Mouse (Mus musculus) stomach, embryonic 15.5 days (tissue): ENCODE results near the gene Vps45. TPM values are rescaled to one million over a fixed set of nuclear protein-coding genes. Genes with fewer than 3 reads are reported as not detected.

Experiments used
- ATAC-seq: fragments of 200-750 bp; cut with Nextera tagmentation; 2 replicates; pipeline ENCODE4 v1.8.0; 2017; ENCODE audit warnings: low read depth, moderate number of reproducible peaks, moderate TSS enrichment; ENCODE audit not compliant: insufficient read depth, low FRiP score
- H3K27ac ChIP-seq: fragments of 300-500 bp; sonication (generic); 2 replicates; pipeline ENCODE4 v1.5.1; 2015; ENCODE audit warnings: mild to moderate bottlenecking, inconsistent platforms
- H3K27me3 ChIP-seq: fragments of 300-500 bp; sonication (generic); replicated peaks from 2 replicates; pipeline ENCODE4 v1.6.1; 2015; ENCODE audit warnings: inconsistent platforms
- H3K36me3 ChIP-seq: fragments of 300-500 bp; sonication (generic); 2 replicates; pipeline ENCODE4 v1.6.1; 2015; ENCODE audit warnings: inconsistent platforms
- H3K4me1 ChIP-seq: fragments of 300-500 bp; sonication (generic); 2 replicates; pipeline ENCODE4 v1.6.1; 2015; ENCODE audit warnings: inconsistent platforms
- H3K4me2 ChIP-seq: fragments of 300-500 bp; sonication (generic); 2 replicates; pipeline ENCODE4 v1.6.1; 2015; ENCODE audit warnings: mild to moderate bottlenecking, inconsistent platforms
- H3K4me3 ChIP-seq: fragments of 300-500 bp; sonication (generic); replicated peaks from 2 replicates; pipeline ENCODE4 v1.5.1; 2015; ENCODE audit warnings: inconsistent platforms
- H3K9ac ChIP-seq: fragments of 300-500 bp; sonication (generic); 2 replicates; pipeline ENCODE4 v1.6.1; 2015; ENCODE audit warnings: inconsistent platforms
- H3K9me3 ChIP-seq: fragments of 300-500 bp; sonication (generic); 2 replicates; pipeline ENCODE4 v1.6.1; 2016; ENCODE audit warnings: inconsistent platforms
- WGBS: fragments of 180-500 bp; shearing (Covaris S2); methylation state at CpG from one replicate; pipeline ENCODE4 v1.1.7; 2015; 5-methylcytosine and 5-hydroxymethylcytosine counted together
- polyA plus RNA-seq: library from polyadenylated mRNA; unstranded; fragments of >200 nt; fragmentation: Nextera tagmentation; extraction: Ambion mirVana; gene quantifications from 2 replicates; pipeline ENCODE4 v1.2.1, GENCODE M21; 2015

Vps45 gene
- polyA plus RNA-seq, 1 experiment from 2014 or later, result 33.9 TPM

DNA sequence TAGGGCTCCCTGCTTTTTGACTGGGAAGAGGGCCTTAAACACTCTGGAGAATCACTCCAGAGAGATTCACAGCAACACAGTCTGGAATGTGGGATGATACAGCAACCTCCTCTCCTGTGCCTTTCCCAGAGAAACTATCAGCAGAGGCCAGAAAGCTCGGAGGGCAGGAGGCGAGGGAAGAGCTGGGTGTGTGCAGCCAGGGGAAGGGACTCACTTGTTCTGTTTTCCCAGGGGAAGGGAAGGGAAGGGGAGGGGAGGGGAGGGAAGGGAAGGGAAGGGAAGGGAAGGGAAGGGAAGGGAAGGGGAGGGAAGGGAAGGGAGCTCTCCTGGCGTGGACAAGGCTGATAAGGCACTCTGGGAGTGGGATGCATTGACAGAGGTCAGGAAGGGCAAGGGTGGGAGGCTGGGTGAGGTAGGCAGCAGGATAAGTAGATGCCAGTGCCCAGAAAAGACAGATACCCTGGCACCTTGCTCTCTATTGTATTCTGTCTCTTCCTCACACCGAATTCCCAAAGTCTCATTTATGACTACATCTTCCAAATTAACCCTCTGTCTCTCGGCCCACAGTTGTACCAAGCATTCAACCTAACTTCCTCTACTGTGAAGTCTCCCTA lies 65.2 kb downstream of the Vps45 start:
- H3K27me3 ChIP-seq, result no peaks in the 10 kb centered on the region
- H3K4me1 ChIP-seq, result peaks cover 26% of the 10 kb centered on the region
- peaks cover 17% of the 10 kb centered on the region; the same call in 1 of the 2 replicates for H3K36me3 ChIP-seq
- H3K9ac ChIP-seq, result no peak overlapping the region; the same call in 1 of the 2 replicates
- peak overlapping the region; percentile 74; the same call in 1 of the 2 replicates for H3K4me3 ChIP-seq
- ATAC-seq, result no peak
- H3K27ac ChIP-seq, result peak overlapping the region; percentile 95; the same call in 1 of the 2 replicates
- peak overlapping the region; percentile 81; the same call in 1 of the 2 replicates for H3K4me2 ChIP-seq
- no peaks in the 10 kb centered on the region for H3K9me3 ChIP-seq
- WGBS, result 46% methylated on average over 5 of the region's 5 CpGs

DNA sequence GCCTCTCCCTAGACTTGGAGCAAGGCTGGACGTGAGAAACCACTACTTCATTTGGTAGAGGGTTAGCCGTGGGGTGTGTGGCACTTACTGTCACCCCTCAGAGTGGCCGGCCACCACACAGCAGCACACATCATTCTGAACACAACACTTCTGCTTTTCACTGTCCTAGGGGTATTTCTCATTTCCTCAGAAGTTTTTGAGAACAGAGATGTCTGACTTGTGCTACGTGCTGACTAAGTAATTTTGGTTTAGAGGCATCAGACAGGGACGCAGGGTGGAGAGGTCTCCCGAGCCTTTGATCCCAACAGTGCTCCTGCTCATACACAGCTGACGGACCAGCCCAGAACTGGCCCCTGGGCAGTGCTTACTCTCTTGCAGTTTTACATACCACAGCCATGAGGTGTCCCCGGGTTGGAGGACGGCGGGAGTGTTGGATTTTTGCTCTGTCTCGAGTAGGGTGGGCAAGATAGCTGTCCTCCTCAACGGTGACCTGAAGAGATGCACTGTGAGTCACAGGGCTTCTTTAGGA lies 67.8 kb downstream of the Vps45 start:
- Histone ChIP-seq H3K9ac (no peak overlapping the region), H3K27ac (no peak overlapping the region), H3K4me1 (peaks cover 34% of the 10 kb centered on the region), H3K27me3 (no peaks in the 10 kb centered on the region), H3K9me3 (no peaks in the 10 kb centered on the region), H3K4me2 (no peak overlapping the region), H3K4me3 (no peak overlapping the region), H3K36me3 (peaks cover 20% of the 10 kb centered on the region; the same call in 1 of the 2 replicates)
- 79% methylated on average over 12 of the region's 12 CpGs for WGBS
- ATAC-seq, result no peak

DNA sequence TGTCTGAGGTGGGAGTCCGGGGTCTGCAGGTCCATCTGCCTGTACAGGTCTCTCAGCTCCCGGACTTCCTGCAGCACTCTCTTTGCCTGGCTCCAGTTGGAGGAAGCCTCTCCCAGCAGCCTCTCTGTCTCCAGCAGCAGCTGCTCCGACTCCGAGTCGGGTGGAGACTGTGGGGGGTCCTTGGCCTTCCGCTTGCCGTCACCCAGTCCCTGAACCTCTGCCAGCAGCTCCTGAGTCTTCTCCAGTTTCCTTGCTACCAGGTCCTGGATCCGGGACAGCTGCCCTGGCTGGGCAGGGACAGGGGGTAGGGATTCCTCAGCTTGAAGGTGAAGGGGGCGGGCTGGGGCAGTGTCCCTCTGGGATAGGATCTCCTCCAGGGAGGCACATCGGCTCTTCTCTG lies 69.3 kb downstream of the Vps45 start:
- 44% methylated on average over 10 of the region's 10 CpGs for WGBS

DNA sequence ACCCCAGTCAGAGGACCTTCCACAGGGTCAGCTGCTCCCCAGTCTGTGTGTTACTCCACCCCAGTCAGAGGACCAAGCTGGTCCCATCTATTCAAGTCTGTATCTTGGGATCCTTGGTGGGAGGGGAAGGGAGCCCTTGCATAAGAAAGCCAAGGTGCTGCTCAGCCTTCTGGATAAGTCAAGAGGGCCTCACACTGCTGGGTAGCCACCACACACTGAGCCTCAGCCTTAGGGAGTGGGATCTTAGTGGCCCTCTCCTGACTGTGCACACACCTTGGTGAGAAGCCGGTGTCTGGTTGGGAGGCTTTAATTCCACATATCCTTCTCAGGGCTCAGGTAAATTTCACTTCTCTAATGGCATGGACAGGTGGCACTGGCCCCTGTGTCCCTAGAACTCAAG lies 70.1 kb downstream of the Vps45 start:
- Histone ChIP-seq H3K27me3 (no peaks in the 10 kb centered on the region), H3K27ac (peak overlapping the region; percentile 11; the same call in 1 of the 2 replicates), H3K4me1 (peaks cover 30% of the 10 kb centered on the region), H3K9me3 (no peaks in the 10 kb centered on the region), H3K4me2 (no peak overlapping the region), H3K4me3 (no peak overlapping the region), H3K36me3 (peaks cover 20% of the 10 kb centered on the region; the same call in 1 of the 2 replicates), H3K9ac (no peak overlapping the region)
- ATAC-seq, result no peak
- WGBS, result 81% methylated on average over 1 of the region's 1 CpGs

More for the DNA sequence above, 69.3 kb downstream of the Vps45 start:
- Histone ChIP-seq H3K27me3 (no peaks in the 10 kb centered on the region), H3K36me3 (peaks cover 20% of the 10 kb centered on the region; the same call in 1 of the 2 replicates), H3K9ac (no peak overlapping the region), H3K4me3 (no peak overlapping the region), H3K4me1 (peaks cover 35% of the 10 kb centered on the region), H3K9me3 (no peaks in the 10 kb centered on the region), H3K4me2 (no peak overlapping the region), H3K27ac (peak overlapping the region; percentile 42; the same call in 1 of the 2 replicates)
- ATAC-seq, result no peak

DNA sequence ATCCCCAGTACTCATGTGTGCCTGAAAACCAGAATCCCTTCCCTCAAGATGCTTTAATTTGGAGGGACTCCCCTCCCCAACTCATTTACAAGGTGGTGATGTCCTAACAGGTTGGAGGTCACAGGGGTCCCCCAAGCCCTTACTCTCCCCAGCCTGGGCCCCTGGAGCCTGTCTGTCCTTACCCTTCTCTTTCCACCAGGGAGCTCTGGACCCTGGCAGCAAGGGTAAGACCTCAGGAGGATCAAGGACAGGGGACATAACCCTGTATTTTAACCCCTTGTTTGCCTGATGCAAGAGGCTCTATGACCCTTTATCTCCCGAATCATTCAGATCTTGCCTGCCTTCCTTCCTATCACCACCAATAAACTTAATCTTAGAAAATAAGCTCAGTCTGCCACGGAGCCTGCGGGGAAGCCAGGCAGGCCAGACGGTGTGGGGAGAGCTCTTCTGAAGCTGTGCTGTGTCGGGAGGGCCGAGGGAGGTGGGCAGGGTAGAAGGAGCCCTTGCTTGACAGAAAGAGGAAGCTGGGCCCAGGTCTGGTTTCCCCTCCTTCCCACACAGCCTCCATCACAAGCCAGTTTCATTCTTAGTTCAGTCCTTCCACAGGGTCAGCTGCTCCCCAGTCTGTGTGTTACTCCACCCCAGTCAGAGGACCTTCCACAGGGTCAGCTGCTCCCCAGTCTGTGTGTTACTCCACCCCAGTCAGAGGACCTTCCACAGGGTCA lies 70.7 kb downstream of the Vps45 start:
- Histone ChIP-seq H3K4me1 (peaks cover 27% of the 10 kb centered on the region), H3K9ac (no peak overlapping the region), H3K27ac (peak overlapping the region; percentile 94), H3K4me3 (no peak overlapping the region), H3K9me3 (no peaks in the 10 kb centered on the region), H3K36me3 (peaks cover 20% of the 10 kb centered on the region; the same call in 1 of the 2 replicates), H3K4me2 (no peak overlapping the region), H3K27me3 (no peaks in the 10 kb centered on the region)
- WGBS, result 65% methylated on average over 6 of the region's 6 CpGs
- no peak for ATAC-seq

DNA sequence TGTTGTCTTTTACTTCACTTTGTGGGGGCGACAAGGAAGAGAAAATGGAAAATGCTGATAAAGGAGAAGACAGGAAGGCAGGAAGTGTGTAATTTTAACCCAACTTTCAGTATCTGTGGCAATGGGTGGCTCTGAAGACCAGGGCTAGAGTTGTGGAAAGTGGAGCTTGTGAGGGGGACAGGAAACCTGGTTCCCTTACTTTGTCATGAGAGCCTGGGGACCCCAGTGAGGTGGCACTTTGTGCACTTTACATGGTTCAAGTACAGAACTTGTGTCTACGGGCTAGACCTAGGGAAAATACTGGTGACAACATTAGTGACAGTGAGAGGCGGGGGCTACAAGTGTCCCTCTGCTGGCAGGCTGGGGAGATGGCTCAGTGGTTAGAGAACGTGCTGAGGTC lies 71.3 kb downstream of the Vps45 start:
- Histone ChIP-seq H3K27ac (peak overlapping the region; percentile 94), H3K4me3 (no peak overlapping the region), H3K27me3 (no peaks in the 10 kb centered on the region), H3K4me2 (no peak overlapping the region), H3K36me3 (peaks cover 20% of the 10 kb centered on the region; the same call in 1 of the 2 replicates), H3K9ac (no peak overlapping the region), H3K9me3 (no peaks in the 10 kb centered on the region), H3K4me1 (peaks cover 22% of the 10 kb centered on the region)
- 69% methylated on average over 4 of the region's 4 CpGs for WGBS
- no peak for ATAC-seq

DNA sequence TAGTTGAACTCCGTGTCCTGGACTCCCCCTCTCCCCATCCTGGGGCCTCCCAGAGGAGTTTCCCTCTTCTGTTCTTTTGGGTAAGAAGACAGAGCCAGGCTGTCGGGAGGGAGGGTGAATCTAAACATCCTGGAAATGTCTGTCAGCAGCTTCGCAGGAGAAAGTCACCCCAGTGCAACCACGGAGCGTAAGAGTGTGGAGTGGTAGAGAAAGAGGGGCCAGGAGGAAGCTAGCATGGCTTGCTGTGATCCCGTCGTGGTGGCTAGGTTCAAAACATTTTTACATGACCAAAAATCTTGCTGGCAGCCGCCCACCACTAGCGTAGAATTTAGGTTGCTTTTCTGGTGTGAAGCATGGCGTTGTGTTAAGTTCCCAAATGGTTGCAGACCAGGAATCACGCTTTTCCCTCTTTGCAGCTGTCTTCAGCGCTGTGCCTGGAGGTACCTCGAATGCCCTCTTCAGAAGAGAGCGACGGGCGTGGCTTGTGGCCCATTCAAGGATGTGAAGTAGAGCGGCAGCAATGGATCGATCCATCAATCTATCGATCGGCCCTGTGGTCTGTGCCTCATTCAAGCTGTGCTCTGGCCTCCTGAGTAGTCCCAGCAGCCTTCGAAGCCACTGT lies 72.2 kb downstream of the Vps45 start:
- Histone ChIP-seq H3K9me3 (no peaks in the 10 kb centered on the region), H3K36me3 (peaks cover 16% of the 10 kb centered on the region; the same call in 1 of the 2 replicates), H3K9ac (peak overlapping the region; percentile 5; the same call in 1 of the 2 replicates), H3K27me3 (no peaks in the 10 kb centered on the region), H3K4me3 (peak overlapping the region; percentile 22), H3K27ac (peak overlapping the region; percentile 94), H3K4me1 (peaks cover 22% of the 10 kb centered on the region), H3K4me2 (peak overlapping the region; percentile 48)
- peak; percentile 34; the same call in 1 of the 2 replicates for ATAC-seq
- 7% methylated on average over 21 of the region's 21 CpGs for WGBS

DNA sequence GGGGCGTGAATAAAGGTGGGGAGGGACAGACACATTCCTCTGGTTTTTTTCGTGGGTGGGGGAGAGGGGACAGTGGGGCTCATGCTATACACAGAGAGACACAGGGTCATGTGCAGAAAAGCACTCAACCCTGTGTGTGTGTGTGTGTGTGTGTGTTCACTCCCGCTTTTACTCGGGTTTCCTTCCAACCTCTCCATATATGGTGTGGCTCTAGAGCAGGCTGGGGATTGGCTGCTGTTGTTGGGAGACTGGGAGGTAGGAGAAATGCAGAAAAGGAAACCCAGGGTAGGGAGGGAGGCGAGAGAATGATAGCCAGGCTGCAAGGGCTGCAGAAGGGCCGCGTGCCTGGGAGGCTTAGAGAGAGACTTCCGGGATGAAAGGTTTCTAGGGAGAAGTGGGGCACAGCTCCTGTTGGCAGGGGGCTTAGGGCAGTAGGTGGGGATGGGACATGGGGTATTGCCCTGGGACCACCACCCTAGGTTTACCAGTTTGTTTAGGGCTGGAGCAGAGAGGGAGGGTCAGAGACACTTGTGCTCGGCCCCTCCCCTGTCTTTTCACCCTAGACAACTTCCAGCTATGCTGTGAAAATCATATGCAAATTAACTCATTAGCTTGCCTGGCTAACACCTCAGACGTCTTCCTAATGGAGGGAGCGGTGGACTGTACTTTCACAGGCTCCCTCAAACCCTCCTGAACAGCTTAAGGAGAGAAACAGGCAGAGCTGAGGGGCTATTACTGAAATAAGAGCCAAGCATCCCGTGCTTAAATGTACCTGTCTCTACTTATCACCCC lies 72.9 kb downstream of the Vps45 start:
- Histone ChIP-seq H3K4me2 (peak overlapping the region; percentile 48), H3K4me1 (peaks cover 22% of the 10 kb centered on the region), H3K27me3 (no peaks in the 10 kb centered on the region), H3K9ac (peak overlapping the region; percentile 5; the same call in 1 of the 2 replicates), H3K4me3 (peak overlapping the region; percentile 22), H3K27ac (peak overlapping the region; percentile 94), H3K9me3 (no peaks in the 10 kb centered on the region), H3K36me3 (peaks cover 12% of the 10 kb centered on the region; the same call in 1 of the 2 replicates)
- ATAC-seq, result peak; percentile 92
- 5% methylated on average over 12 of the region's 12 CpGs for WGBS

DNA sequence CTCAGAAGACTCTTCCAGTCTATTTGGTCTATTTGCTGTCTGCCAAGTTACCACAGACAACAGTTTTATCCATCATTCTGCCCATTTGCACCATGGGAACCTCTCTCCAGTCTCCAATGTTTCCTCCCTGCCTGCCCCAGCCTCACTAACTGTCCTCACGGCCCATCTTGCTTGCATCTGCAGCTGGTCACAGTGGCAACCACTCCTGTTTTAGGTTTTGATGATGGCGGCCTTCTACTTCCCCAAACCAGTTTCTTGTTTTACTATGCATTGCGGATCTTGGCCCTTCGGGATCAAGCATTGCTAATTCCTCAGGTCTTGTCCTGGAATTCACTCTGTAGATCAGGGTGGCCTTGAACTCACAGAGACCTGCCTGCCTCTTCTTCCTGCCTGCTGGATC lies 76.1 kb downstream of the Vps45 start:
- Histone ChIP-seq H3K27ac (no peak overlapping the region), H3K4me2 (no peak overlapping the region), H3K27me3 (no peaks in the 10 kb centered on the region), H3K9me3 (no peaks in the 10 kb centered on the region), H3K4me3 (no peak overlapping the region), H3K9ac (no peak overlapping the region), H3K4me1 (peaks cover 22% of the 10 kb centered on the region), H3K36me3 (no peaks in the 10 kb centered on the region)
- WGBS, result 87% methylated on average over 4 of the region's 4 CpGs
- no peak for ATAC-seq

DNA sequence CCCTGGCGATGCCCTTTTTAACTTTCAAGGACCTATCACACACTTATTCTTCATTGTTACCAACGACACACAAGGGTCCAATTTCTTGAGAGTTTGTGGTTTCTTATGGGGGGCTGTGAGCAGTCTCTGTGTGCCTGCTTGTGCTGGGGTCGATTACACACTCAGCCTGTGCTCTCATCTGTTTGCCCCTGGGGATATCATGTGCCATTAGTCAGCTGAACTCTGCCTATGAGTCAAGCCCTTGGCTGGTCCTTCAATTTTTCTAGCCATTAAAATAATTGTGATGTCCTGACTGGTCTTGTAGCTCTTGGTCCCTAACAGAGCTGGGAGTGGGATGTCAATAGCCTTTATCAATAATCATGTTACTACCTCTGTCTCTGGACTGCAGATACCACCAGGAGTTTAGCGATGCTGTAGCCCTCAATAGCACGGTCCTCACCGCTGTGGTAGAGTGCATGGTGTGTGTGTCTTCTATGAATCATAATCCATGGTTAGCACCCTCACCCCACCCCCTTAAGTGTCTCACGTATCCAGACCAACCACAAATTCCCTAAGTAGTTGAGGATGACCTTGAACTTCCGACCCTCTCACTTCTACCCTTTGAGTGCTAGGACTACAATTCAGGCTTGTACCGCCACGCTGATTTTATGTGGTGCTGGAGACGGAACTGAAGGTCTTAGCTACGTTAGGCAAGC lies 77.8 kb downstream of the Vps45 start:
- no peak overlapping the region for H3K27ac ChIP-seq
- no peak for ATAC-seq
- WGBS, result 81% methylated on average over 12 of the region's 12 CpGs

More for the DNA sequence above, 77.8 kb downstream of the Vps45 start:
- Histone ChIP-seq H3K4me1 (peaks cover 5% of the 10 kb centered on the region), H3K36me3 (no peaks in the 10 kb centered on the region), H3K4me3 (no peak overlapping the region), H3K9ac (no peak overlapping the region), H3K4me2 (no peak overlapping the region), H3K27me3 (no peaks in the 10 kb centered on the region), H3K9me3 (no peaks in the 10 kb centered on the region)
